Mouse (Mus musculus): ENCODE measurements at regions not wholly inside any gene's neighbourhood (a gene's known extent, or its start where the extent isn't known, plus 50 kb on each side); places are given as distances from the start of the nearest gene placed in this dataset.

DNA sequence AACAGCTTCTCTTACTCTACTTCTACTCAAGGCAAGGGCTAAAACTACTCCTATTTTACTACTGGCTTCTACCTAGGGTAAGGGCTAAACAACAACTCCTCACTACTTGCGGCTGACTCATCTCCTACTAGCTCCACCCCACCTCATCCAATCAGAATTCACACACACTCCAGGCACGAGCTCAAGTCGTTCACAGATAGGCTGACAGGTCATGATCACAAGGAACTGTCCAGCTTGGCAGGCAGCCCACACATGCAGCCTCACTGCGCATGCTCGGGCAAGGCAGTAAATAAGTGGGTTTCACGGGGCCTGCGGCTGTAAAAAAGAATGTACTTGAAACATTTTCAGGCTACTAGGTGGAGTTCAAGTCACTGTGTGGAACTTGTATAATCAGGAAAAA is 197.6 kb downstream of the Ccdc50 start:
- H3K4me2 ChIP-seq (ENCODE audit: low read length): no peak overlapping the region
- H3K4me3 ChIP-seq (ENCODE audit: low read depth, low read length): no peak overlapping the region
- WGBS: 53% methylated on average over 7 of the region's 7 CpGs
- no peaks in the 10 kb centered on the region for H3K9me3 ChIP-seq (replicated peaks; ENCODE audit: control insufficient read depth, low read length, poor library complexity, severe bottlenecking)
- H3K4me1 ChIP-seq (ENCODE audit: control insufficient read depth, insufficient read depth, low read length): no peaks in the 10 kb centered on the region
- no peaks in the 10 kb centered on the region for H3K27me3 ChIP-seq (ENCODE audit: control insufficient read depth, insufficient read depth, low read depth, low read length)
- no peak overlapping the region for H3K27ac ChIP-seq (ENCODE audit: low read length)
- ATAC-seq: no peak
- no peak overlapping the region for H3K9ac ChIP-seq (ENCODE audit: low read depth, low read length)
- no peaks in the 10 kb centered on the region for H3K36me3 ChIP-seq (ENCODE audit: control insufficient read depth, insufficient read depth, low read length)

DNA sequence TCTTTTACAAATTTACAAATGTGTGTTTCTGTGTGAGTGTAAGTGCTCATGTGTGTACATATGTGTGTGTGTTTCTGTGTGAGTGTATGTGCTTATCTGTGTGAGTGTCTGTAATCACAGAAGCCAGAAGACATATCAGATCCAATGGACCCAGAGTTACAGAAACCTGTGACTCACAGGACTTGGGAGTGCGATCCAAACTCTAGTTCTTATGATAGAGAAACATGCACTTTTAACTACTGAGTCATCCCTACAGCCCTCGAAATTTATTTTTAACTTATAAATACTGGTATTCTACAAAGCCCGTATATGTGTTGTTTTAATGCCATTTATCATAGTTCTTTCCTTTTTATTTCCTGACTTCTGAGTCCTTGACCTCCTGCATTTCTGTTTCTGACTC is 220.7 kb downstream of the Ccdc50 start:
- no peaks in the 10 kb centered on the region for H3K9me3 ChIP-seq (replicated peaks; ENCODE audit: control insufficient read depth, low read length, poor library complexity, severe bottlenecking)
- ATAC-seq: no peak
- WGBS: 91% methylated on average over 3 of the region's 3 CpGs

DNA sequence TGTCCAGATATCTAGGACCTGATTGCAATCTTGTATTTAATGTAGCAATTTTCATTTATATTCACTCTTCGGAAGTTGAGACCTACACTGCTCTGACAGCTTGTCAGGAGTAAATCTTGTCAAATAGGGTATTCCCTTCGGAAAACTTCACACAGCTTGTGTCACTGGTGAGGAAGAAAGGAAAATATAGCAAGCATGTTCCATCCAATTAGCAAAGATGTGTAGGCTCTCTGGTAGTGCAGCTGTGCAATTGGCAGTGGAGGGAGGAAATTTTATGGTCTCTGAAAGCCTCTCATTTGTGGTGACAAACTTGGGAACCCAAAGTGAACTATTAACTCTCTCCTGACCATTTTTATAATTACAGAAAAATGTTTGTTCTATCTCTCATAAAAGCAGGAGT is 252.6 kb downstream of the Ccdc50 start:
- H3K4me2 ChIP-seq (ENCODE audit: low read length): no peak overlapping the region
- H3K36me3 ChIP-seq (ENCODE audit: control insufficient read depth, insufficient read depth, low read length): no peaks in the 10 kb centered on the region
- H3K27me3 ChIP-seq (ENCODE audit: control insufficient read depth, insufficient read depth, low read depth, low read length): no peaks in the 10 kb centered on the region
- H3K9me3 ChIP-seq (replicated peaks; ENCODE audit: control insufficient read depth, low read length, poor library complexity, severe bottlenecking): no peaks in the 10 kb centered on the region
- H3K9ac ChIP-seq (ENCODE audit: low read depth, low read length): no peak overlapping the region
- no peak overlapping the region for H3K4me3 ChIP-seq (ENCODE audit: low read depth, low read length)
- no peak overlapping the region for H3K27ac ChIP-seq (ENCODE audit: low read length)
- H3K4me1 ChIP-seq (ENCODE audit: control insufficient read depth, insufficient read depth, low read length): no peaks in the 10 kb centered on the region
- 49% methylated on average over 2 of the region's 2 CpGs for WGBS
- peak; percentile 42; the same call in 1 of the 2 replicates for ATAC-seq

More for the DNA sequence above, 220.7 kb downstream of the Ccdc50 start:
- Histone ChIP-seq H3K27me3 (ENCODE audit: control insufficient read depth, insufficient read depth, low read depth, low read length) (no peaks in the 10 kb centered on the region), H3K4me3 (ENCODE audit: low read depth, low read length) (no peak overlapping the region), H3K4me2 (ENCODE audit: low read length) (no peak overlapping the region), H3K36me3 (ENCODE audit: control insufficient read depth, insufficient read depth, low read length) (no peaks in the 10 kb centered on the region), H3K4me1 (ENCODE audit: control insufficient read depth, insufficient read depth, low read length) (no peaks in the 10 kb centered on the region), H3K9ac (ENCODE audit: low read depth, low read length) (no peak overlapping the region), H3K27ac (ENCODE audit: low read length) (no peak overlapping the region)

DNA sequence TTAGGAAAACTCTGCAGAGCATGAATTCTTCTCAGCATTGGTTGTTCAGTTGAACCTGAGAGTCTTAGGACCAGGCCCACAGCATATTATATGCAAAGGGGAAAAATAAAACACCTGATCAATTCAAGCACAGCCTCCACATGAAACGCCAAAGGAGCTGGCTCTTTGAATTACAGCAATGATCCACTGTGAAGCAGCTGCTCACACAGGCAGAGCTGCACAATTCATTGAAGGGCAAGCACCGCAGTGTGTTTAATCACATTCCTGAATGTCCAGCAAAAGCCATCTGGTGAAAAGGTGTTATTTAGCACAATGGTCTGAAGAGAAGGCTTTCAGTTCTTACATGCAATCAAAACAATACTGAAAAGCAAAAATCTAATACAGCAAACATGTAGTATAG is 289.6 kb downstream of the Ccdc50 start:
- no peaks in the 10 kb centered on the region for H3K27me3 ChIP-seq (ENCODE audit: control insufficient read depth, insufficient read depth, low read depth, low read length)
- H3K4me2 ChIP-seq (ENCODE audit: low read length): no peak overlapping the region
- no peak overlapping the region for H3K27ac ChIP-seq (ENCODE audit: low read length)
- H3K4me1 ChIP-seq (ENCODE audit: control insufficient read depth, insufficient read depth, low read length): peaks cover 2% of the 10 kb centered on the region; the same call in 1 of the 2 replicates
- ATAC-seq: no peak
- H3K9ac ChIP-seq (ENCODE audit: low read depth, low read length): no peak overlapping the region
- WGBS: 21% methylated on average over 2 of the region's 2 CpGs
- H3K4me3 ChIP-seq (ENCODE audit: low read depth, low read length): no peak overlapping the region
- no peaks in the 10 kb centered on the region for H3K36me3 ChIP-seq (ENCODE audit: control insufficient read depth, insufficient read depth, low read length)
- H3K9me3 ChIP-seq (replicated peaks; ENCODE audit: control insufficient read depth, low read length, poor library complexity, severe bottlenecking): no peaks in the 10 kb centered on the region

DNA sequence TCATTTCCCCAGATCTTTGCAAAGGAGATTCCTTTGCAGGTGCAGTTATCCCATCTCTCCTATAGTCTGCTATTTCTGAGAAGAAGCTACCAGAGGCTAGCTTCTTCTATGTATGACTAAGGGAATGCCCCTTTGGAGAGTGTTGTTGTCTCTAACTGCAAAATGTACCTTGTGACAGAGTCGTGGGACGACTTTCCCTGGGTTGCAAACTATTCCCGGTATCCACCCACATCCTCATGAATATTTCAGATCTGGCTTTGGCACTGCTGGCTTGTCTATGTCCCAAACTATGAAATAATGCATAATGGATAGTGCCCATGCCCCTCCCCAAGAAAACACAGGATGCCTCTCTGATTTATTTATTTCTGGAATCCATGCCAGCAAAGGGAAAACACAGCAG is 294.3 kb downstream of the Ccdc50 start:
- H3K9ac ChIP-seq (ENCODE audit: low read depth, low read length): no peak overlapping the region
- ATAC-seq: no peak
- no peak overlapping the region for H3K4me3 ChIP-seq (ENCODE audit: low read depth, low read length)
- no peak overlapping the region for H3K27ac ChIP-seq (ENCODE audit: low read length)
- H3K4me2 ChIP-seq (ENCODE audit: low read length): no peak overlapping the region
- H3K36me3 ChIP-seq (ENCODE audit: control insufficient read depth, insufficient read depth, low read length): no peaks in the 10 kb centered on the region
- peaks cover 2% of the 10 kb centered on the region; the same call in 1 of the 2 replicates for H3K4me1 ChIP-seq (ENCODE audit: control insufficient read depth, insufficient read depth, low read length)
- WGBS: 81% methylated on average over 3 of the region's 3 CpGs
- H3K27me3 ChIP-seq (ENCODE audit: control insufficient read depth, insufficient read depth, low read depth, low read length): no peaks in the 10 kb centered on the region
- no peaks in the 10 kb centered on the region for H3K9me3 ChIP-seq (replicated peaks; ENCODE audit: control insufficient read depth, low read length, poor library complexity, severe bottlenecking)

DNA sequence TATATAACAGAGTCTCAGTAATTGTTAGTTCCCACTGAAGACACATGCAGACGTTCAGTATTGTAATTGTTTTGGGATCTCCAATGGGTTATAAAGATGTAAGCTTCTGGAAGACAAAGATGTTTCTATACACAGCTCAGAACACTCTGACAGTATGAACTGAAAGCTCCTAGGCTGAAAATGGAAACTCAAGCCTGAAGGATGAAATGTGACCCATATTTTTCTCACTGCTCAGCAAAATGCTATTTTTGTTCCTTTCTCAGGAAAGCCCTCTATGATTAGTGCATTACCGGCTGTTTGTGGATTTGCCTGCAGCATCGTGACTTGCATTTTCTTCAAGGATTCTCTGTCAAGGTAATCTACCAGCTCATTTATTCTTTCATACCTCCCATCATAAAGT is 295.2 kb downstream of the Ccdc50 start:
- Histone ChIP-seq H3K9ac (ENCODE audit: low read depth, low read length) (no peak overlapping the region), H3K36me3 (ENCODE audit: control insufficient read depth, insufficient read depth, low read length) (no peaks in the 10 kb centered on the region), H3K4me1 (ENCODE audit: control insufficient read depth, insufficient read depth, low read length) (no peaks in the 10 kb centered on the region), H3K27me3 (ENCODE audit: control insufficient read depth, insufficient read depth, low read depth, low read length) (no peaks in the 10 kb centered on the region), H3K27ac (ENCODE audit: low read length) (no peak overlapping the region), H3K4me3 (ENCODE audit: low read depth, low read length) (no peak overlapping the region), H3K4me2 (ENCODE audit: low read length) (no peak overlapping the region), H3K9me3 (replicated peaks; ENCODE audit: control insufficient read depth, low read length, poor library complexity, severe bottlenecking) (no peaks in the 10 kb centered on the region)
- WGBS: 57% methylated on average over 3 of the region's 3 CpGs
- no peak for ATAC-seq

DNA sequence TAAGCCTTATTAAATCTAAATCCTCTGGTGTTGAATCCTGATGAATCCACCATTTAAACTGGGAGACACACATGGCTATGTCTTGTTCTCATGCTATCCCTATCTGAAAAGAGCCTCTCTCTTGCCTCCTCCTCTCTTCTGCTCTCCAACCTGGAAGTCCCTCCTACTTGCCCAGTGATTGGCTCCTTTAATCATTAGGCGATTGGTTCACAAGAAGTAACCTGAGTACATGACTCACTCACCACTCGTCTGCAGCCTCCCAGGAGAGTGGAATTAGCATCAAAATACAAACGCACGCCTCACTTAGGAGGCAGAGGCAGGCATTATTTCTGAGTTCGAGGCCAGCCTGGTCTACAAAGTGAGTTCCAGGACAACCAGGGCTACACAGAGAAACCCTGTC is 321.3 kb downstream of the Ccdc50 start:
- Histone ChIP-seq H3K36me3 (ENCODE audit: control insufficient read depth, insufficient read depth, low read length) (no peaks in the 10 kb centered on the region), H3K4me3 (ENCODE audit: low read depth, low read length) (no peak overlapping the region), H3K4me2 (ENCODE audit: low read length) (no peak overlapping the region), H3K27ac (ENCODE audit: low read length) (no peak overlapping the region), H3K4me1 (ENCODE audit: control insufficient read depth, insufficient read depth, low read length) (no peaks in the 10 kb centered on the region), H3K9ac (ENCODE audit: low read depth, low read length) (no peak overlapping the region), H3K27me3 (ENCODE audit: control insufficient read depth, insufficient read depth, low read depth, low read length) (no peaks in the 10 kb centered on the region), H3K9me3 (replicated peaks; ENCODE audit: control insufficient read depth, low read length, poor library complexity, severe bottlenecking) (no peaks in the 10 kb centered on the region)
- no peak for ATAC-seq
- 83% methylated on average over 5 of the region's 5 CpGs for WGBS

DNA sequence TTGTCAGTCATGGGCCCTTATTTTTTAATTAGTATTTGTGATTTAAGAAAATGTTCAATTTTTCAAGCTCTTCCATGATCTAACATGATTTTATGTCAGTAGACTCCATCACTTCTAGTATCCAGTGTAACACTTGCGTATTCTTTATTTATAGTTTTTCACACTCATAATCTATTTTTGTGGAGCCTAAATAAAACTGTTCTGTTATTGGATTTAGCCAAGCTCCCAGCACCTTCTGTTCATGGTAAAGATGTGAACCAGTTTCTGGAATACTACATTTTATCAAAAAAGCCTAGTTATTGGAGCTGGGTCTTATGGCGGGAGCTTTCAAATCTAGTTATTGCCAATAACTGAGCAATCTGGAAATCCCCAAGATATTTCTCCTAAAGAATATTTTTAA is 334.8 kb downstream of the Ccdc50 start:
- 98% methylated on average over 2 of the region's 2 CpGs for WGBS

More for the DNA sequence above, 334.8 kb downstream of the Ccdc50 start:
- no peak for ATAC-seq
- Histone ChIP-seq H3K27ac (ENCODE audit: low read length) (no peak overlapping the region), H3K27me3 (ENCODE audit: control insufficient read depth, insufficient read depth, low read depth, low read length) (no peaks in the 10 kb centered on the region), H3K4me2 (ENCODE audit: low read length) (no peak overlapping the region), H3K36me3 (ENCODE audit: control insufficient read depth, insufficient read depth, low read length) (no peaks in the 10 kb centered on the region), H3K4me1 (ENCODE audit: control insufficient read depth, insufficient read depth, low read length) (no peaks in the 10 kb centered on the region), H3K9me3 (replicated peaks; ENCODE audit: control insufficient read depth, low read length, poor library complexity, severe bottlenecking) (no peaks in the 10 kb centered on the region), H3K4me3 (ENCODE audit: low read depth, low read length) (no peak overlapping the region), H3K9ac (ENCODE audit: low read depth, low read length) (no peak overlapping the region)

Measured in midbrain, embryonic 16.5 days (tissue).